Mouse (Mus musculus) CH12.LX (cell line): ENCODE measurements around the gene Tmem63b.

Source experiments
- CHD1 ChIP-seq: IDR thresholded peaks from 2 replicates; pipeline ENCODE4 v1.6.1; 2012; ENCODE audit warnings: low read depth, low read length, improper control_type of control experiment, inconsistent platforms
- CTCF ChIP-seq, 2 experiments: IDR thresholded peaks in 1 of 2; conservative IDR thresholded peaks in 1 of 2; 2 replicates each; pipeline ENCODE4 v1.5.1; 2011 to 2012; ENCODE audit warnings: low read depth in 2 of 2, low read length in 2 of 2, improper control_type of control experiment in 1 of 2, inconsistent platforms in 1 of 2, mild to moderate bottlenecking in 1 of 2, moderate library complexity in 1 of 2
- ELF1 ChIP-seq: IDR thresholded peaks from 2 replicates; pipeline ENCODE4 v1.6.1; 2014; ENCODE audit warnings: low read depth, mild to moderate bottlenecking, inconsistent platforms, low read length, improper control_type of control experiment
- JUND ChIP-seq: conservative IDR thresholded peaks from 2 replicates; pipeline ENCODE4 v1.6.1; 2011; ENCODE audit warnings: low read depth, low read length, improper control_type of control experiment
- KAT2A ChIP-seq: IDR thresholded peaks from 2 replicates; pipeline ENCODE4 v1.6.1; 2012; ENCODE audit warnings: low read length, improper control_type of control experiment, inconsistent platforms; ENCODE audit not compliant: insufficient replicate concordance
- MEF2A ChIP-seq: IDR thresholded peaks from 2 replicates; pipeline ENCODE4 v1.6.1; 2014; ENCODE audit warnings: low read depth, mild to moderate bottlenecking, inconsistent platforms, low read length, improper control_type of control experiment, borderline replicate concordance
- MYC ChIP-seq: IDR thresholded peaks from 2 replicates; pipeline ENCODE4 v1.6.1; 2011; ENCODE audit warnings: low read depth, mild to moderate bottlenecking, improper control_type of control experiment, low read length
- POLR2A ChIP-seq: IDR thresholded peaks from 2 replicates; pipeline ENCODE4 v1.6.1; 2011; ENCODE audit warnings: low read depth, mild to moderate bottlenecking, improper control_type of control experiment, low read length
- POLR2AphosphoS2 ChIP-seq: IDR thresholded peaks from 2 replicates; pipeline ENCODE4 v1.6.1; 2011; ENCODE audit warnings: low read depth, low read length, improper control_type of control experiment
- SIN3A ChIP-seq: IDR thresholded peaks from 2 replicates; pipeline ENCODE4 v1.6.1; 2012; ENCODE audit warnings: low read length, improper control_type of control experiment, inconsistent platforms
- TCF12 ChIP-seq: IDR thresholded peaks from 2 replicates; pipeline ENCODE4 v1.6.1; 2014; ENCODE audit warnings: low read depth, mild to moderate bottlenecking, inconsistent platforms, low read length, improper control_type of control experiment
- ZKSCAN1 ChIP-seq: IDR thresholded peaks from 2 replicates; pipeline ENCODE4 v1.6.1; 2012; ENCODE audit warnings: low read depth, inconsistent platforms, low read length, improper control_type of control experiment, borderline replicate concordance
- ZMIZ1 ChIP-seq: IDR thresholded peaks from 2 replicates; pipeline ENCODE4 v1.6.1; 2012; ENCODE audit warnings: low read depth, mild to moderate bottlenecking, inconsistent platforms, low read length, improper control_type of control experiment
- ZNF384 ChIP-seq: IDR thresholded peaks from 2 replicates; pipeline ENCODE4 v1.6.1; 2012; ENCODE audit warnings: low read depth, low read length, improper control_type of control experiment, inconsistent platforms

DNA sequence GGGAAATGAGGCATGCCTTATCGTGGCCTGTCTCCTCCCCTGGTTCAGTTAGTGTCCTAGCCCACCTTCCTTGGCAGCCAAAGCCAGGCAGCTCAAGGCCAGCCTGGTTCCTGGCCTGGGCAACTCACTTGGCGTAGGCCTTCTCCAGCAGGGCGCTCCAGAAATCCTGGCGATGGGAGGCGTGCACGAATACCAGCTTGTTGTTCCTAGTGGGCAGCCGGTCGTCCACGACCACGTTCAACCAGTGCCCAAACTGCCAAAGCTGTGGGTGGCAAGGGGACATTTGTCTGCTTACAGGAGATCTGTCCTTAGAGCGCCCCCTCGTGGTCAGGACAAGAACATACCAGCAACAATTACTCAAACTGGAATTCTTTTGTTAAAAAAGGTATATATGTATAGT is 44.0 kb downstream of the Tmem63b start:
- TF ChIP-seq CTCF (conservative IDR thresholded peaks at IDR 0.05 in 1 of 2, IDR thresholded peaks at IDR 0.05 in 1 of 2; ENCODE audit: low read depth in 2 of 2, low read length in 2 of 2) (peak; percentile 67 to 91), KAT2A (no peak), POLR2A (no peak), POLR2AphosphoS2 (no peak), CHD1 (no peak), ELF1 (0 out of 2 replicates have a peak, but pooled peaks have one; percentile 7), TCF12 (no peak), MYC (no peak), ZNF384 (no peak), MEF2A (no peak), SIN3A (0 out of 2 replicates have a peak, but pooled peaks have one; percentile 35), ZMIZ1 (no peak), JUND (no peak), ZKSCAN1 (no peak)
